19 mouse cellular contexts compared by ENCODE assay signal in the genomic region with DNA sequence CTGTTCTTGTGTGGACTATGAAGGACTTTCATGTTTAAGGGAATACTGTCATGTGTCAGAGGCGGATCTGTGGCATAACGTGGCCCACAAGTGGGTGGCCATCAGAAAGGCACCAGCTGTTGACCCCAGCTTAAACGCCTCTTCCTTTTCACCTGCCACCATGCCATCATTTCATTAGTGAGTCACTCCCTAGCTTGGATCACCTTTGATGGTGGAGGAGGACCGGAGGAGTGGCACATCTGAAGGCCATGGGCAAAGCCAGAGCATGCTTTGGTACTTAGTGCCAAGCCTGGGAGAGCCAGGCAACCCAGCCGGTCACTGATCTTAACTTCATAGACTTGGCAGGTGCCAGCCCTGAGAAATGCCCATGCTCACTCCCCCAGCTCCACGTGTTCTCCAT.
"Had no signal": no experiment of that assay in that cellular context is flagged by ENCODE, and none has a peak within 500 bp of the region (broad histone marks: within the 10 kb centered on the region; RNA-seq: fewer than 3 reads in every experiment).

No protein-coding gene starts in this region.

- H3K36me3 ChIP-seq: midbrain, embryonic 13.5 days; midbrain, embryonic 15.5 days; neural tube, embryonic 13.5 days; neural tube, embryonic 15.5 days had no signal

- DNase-seq: lung, adult 18-20 months; lung, embryonic 14.5 days; lung, postnatal 14 days; lung, postnatal 36 days; retina, postnatal 1 day; right cerebral cortex, adult 18-20 months; right cerebral cortex, postnatal 25 days; right cerebral cortex, postnatal 4 days; spleen, adult 18-20 months; thymus, adult 18-20 months; thymus, postnatal 14 days; thymus, postnatal 36 days had no signal

- H3K9me3 ChIP-seq: midbrain, embryonic 13.5 days; midbrain, embryonic 15.5 days; neural tube, embryonic 13.5 days; neural tube, embryonic 15.5 days had no signal

- H3K4me2 ChIP-seq: lung, embryonic 14.5 days; midbrain, embryonic 11.5 days; midbrain, embryonic 13.5 days; midbrain, embryonic 15.5 days; neural tube, embryonic 13.5 days; neural tube, embryonic 15.5 days had no signal

- H3K9ac ChIP-seq: lung, embryonic 14.5 days; midbrain, embryonic 13.5 days; midbrain, embryonic 15.5 days; neural tube, embryonic 13.5 days; neural tube, embryonic 15.5 days had no signal

- H3K27me3 ChIP-seq: midbrain, embryonic 13.5 days; midbrain, embryonic 15.5 days; neural tube, embryonic 13.5 days; neural tube, embryonic 15.5 days had no signal

- ATAC-seq: midbrain, embryonic 13.5 days; midbrain, embryonic 15.5 days had no signal

- H3K27ac ChIP-seq: macrophage; midbrain, embryonic 13.5 days; midbrain, embryonic 15.5 days; neural tube, embryonic 13.5 days; neural tube, embryonic 15.5 days had no signal

- H3K4me3 ChIP-seq: megakaryocyte, embryonic 14.5 days; midbrain, embryonic 13.5 days; midbrain, embryonic 15.5 days; neural tube, embryonic 13.5 days; neural tube, embryonic 15.5 days had no signal
